Mouse (Mus musculus): ENCODE measurements around the gene Gm14406.
"Not testable (repeated sequence)": the region's sequence is repeated elsewhere in the genome, so short reads cannot be mapped to it uniquely, and the experiment has no call there.

The Gm14406 gene

GRCm38 (mm10) chr2:177577998-177578397 is at the start of gene Gm14406:
TSS of gene Gm14406 (minus strand) at chr2:177578210.
- in situ Hi-C loops (cut with MboI) = not testable (repeated sequence)

DNA sequence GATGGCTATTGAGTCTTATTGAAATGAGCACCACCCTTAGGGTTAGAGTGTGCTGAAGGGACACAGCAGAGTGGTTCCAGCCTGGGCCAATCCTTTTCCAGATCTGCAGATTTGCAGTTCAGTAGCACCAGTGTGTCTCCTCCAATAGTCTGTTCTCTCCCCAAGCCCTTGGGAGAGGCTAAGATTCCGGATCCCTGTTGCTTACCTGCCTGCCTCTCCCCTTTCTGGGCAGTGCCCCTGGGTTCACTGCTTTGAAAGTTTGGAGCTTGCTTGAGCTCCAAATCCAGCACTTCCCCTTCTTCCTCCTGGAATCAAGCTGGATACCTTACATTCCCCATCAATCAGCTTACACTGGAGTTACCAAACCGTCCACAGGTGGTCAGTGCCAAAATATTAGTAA is 2.9 kb downstream of the Gm14406 start:
- in situ Hi-C loops (cut with MboI) = not testable (repeated sequence)

- in situ Hi-C loops (cut with MboI) = not testable (repeated sequence)
Observed at GRCm38 (mm10) chr2:177559365-177559764, 18.6 kb downstream of the Gm14406 start.

DNA sequence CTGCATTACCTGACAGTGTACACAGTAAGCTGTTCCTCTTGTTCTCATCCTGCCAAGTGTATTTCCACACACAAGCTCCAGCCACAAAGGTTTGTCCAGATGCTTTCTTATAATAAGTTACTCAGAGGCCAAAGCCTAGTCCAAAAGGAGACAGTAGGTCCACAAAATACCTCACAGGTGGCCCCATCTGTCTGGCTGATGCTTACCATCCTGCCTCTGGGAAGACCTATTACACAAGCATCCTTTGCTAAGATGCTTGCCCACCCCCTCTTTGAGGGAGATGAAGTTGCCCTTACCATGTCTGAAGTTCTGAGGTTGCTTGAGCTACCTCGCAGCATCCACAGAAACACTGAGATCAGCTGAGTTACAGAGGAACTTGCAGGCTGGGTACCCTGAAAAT is 22.7 kb downstream of the Gm14406 start:
- in situ Hi-C loops (cut with MboI) = not testable (repeated sequence)

GRCm38 (mm10) chr2:177537717-177538116 is 40.3 kb downstream of the Gm14406 start:
- in situ Hi-C loops (cut with MboI) = not testable (repeated sequence)

- in situ Hi-C loops (cut with MboI) = not testable (repeated sequence)
Observed at GRCm38 (mm10) chr2:177537141-177537540, 40.9 kb downstream of the Gm14406 start.

- in situ Hi-C loops (cut with MboI) = no loop called here
Observed at GRCm38 (mm10) chr2:177535876-177536275, 42.1 kb downstream of the Gm14406 start.

DNA sequence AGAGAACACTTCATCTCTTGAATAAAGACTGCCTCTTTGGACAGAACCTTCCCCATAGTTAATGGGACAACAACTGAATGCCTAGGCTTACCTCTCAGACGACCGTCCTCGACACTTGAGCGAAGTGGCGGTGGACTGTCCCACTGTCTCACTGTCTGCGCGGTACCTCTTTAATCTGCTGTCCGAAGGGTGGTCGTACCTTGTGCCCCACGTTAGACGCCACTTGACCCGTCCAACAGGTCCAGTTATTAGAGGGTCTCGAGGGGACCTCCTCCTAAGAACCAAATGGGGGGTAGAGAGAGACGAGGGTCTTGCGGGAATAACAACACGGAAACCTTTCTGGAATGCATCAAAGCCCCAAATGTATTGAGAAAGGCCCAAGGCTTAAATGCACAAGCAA is 53.8 kb downstream of the Gm14406 start:
- in situ Hi-C loops (cut with MboI) = not testable (repeated sequence)

GRCm38 (mm10) chr2:177523674-177524073 is 54.3 kb downstream of the Gm14406 start:
- in situ Hi-C loops (cut with MboI) = not testable (repeated sequence)

DNA sequence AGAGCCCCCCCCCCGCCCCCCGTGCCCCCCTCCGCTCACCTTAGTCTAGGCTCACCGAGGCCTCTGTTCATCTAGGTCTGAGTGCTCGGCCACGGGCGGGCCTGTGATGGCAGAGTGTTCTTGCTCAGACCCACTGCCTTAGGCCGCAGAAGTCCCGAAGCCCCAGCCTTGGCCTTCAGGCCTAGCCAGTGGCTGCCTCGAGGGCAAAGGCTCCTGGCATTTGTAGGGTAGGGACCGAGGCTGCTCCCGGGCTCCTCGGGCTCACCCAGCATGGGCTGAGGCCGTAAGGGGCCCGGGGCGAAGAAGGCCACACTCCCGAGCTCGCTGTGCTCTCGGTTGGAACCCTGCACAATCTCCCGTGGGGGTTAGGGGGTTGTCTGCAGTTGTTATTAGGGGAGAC is 54.9 kb downstream of the Gm14406 start:
- in situ Hi-C loops (cut with MboI) = no loop called here

GRCm38 (mm10) chr2:177520035-177520434 is 58.0 kb downstream of the Gm14406 start:
- in situ Hi-C loops (cut with MboI) = no loop called here

Measured in mature B cell (primary cell).